Comparison of ENCODE assay signal across 9 mouse cellular contexts in the genomic region with DNA sequence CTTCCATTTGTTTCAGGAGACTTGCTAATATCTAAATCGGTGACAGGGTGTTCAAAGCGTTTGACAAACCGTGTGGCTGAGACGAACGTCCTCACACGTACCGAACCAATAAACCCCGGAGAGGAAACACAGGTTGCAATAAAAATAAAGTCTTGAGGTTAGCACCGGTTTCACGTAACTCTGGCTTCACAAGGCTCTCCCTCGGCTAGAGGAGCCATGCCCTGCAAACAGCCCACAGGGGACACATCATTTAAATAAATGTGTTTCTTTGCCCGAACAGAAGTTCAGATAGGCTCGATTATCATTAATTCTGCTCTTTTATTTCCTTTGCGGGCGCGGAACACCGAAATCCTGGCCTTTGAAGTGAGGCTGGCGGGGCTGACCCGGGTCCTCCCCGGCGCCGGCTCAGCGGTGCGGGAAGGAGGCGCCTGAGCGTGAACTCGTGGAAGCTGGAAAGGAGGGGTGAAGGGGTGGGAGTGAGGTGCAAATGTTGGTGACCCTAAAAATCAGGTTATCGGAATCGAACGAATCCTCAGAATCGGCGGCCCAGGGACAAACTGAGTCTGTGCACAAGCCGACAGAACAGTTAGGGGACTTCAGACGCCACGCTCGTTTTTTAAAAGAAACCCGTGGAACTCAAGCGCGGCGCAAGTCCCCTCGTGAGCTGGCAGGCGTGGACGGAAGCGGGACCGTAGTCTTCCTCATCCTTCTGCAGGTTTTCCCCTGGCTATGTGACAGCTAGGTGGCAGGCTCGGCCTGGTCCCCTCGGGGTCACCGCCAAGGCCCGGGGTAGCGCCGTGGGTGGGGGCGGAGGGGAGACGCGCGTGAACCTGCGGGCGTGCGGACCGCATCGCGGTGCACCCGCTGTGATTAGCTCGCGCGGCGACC. TPM values are rescaled to one million over a fixed set of nuclear protein-coding genes. Genes with fewer than 3 reads are reported as not detected.
DNase-seq lines count a peak whose midpoint lies in the region; ATAC-seq and TF ChIP-seq lines count a peak whose summit lies in the region.
"Had no signal": no experiment of that assay in that cellular context is flagged by ENCODE, and none has a peak within 500 bp of the region (broad histone marks: within the 10 kb centered on the region; RNA-seq: fewer than 3 reads in every experiment).

No protein-coding gene starts in this region.

- under 1% methylated on average over 65 of the region's 66 CpGs for WGBS in embryonic facial prominence, embryonic 14.5 days
- under 1% methylated on average over 66 of the region's 66 CpGs for WGBS in limb, embryonic 13.5 days

- peaks cover 73% of the 10 kb centered on the region for H3K27me3 ChIP-seq in embryonic facial prominence, embryonic 14.5 days (replicated peaks; ENCODE audit: control insufficient read depth, insufficient read depth, low read length)
- H3K27me3 ChIP-seq in limb, embryonic 13.5 days, result peaks cover 81% of the 10 kb centered on the region

- H3K4me1 ChIP-seq in ES-E14 (ENCODE audit: control insufficient read depth in 2 of 2, insufficient read depth in 2 of 2, low read length in 2 of 2, poor library complexity in 1 of 2), result no peaks in the 10 kb centered on the region
- peaks cover 9% of the 10 kb centered on the region; the same call in 1 of the 2 replicates for H3K4me1 ChIP-seq in embryonic facial prominence, embryonic 14.5 days (ENCODE audit: control insufficient read depth, insufficient read depth, low read length)
- peaks cover 39% of the 10 kb centered on the region for H3K4me1 ChIP-seq in limb, embryonic 13.5 days

- DNase-seq in layer of hippocampus, adult 2 months (ENCODE audit: low spot score in 2 of 2), result no peak
- DNase-seq in layer of hippocampus, adult 18-20 months (ENCODE audit: low spot score in 2 of 2), result no peak
- DNase-seq in ES-E14 (ENCODE audit: low read depth, low spot score), result peak; percentile 19
- peak; percentile 27 for DNase-seq in embryonic facial prominence, embryonic 14.5 days (ENCODE audit: low spot score)
- DNase-seq in heart, postnatal 4 days, result peak; percentile 19
- peak; percentile 74 for DNase-seq in neural tube, embryonic 10.5 days (ENCODE audit: extremely low spot score, low spot score)

- in situ Hi-C loops in ES-E14 (cut with MboI; ENCODE audit: low sequenced_read_pairs in 2 of 2, unreplicated experiment in 2 of 2), result no loop called here

- no peak for TF ChIP-seq CTCF in layer of hippocampus, adult 2 months (conservative IDR thresholded peaks at IDR 0.05)

- no peak overlapping the region for H3K27ac ChIP-seq in layer of hippocampus, adult 2 months
- no peak overlapping the region for H3K27ac ChIP-seq in ES-E14 (ENCODE audit: insufficient read depth, low read depth, low read length, poor library complexity, severe bottlenecking)
- H3K27ac ChIP-seq in embryonic facial prominence, embryonic 14.5 days (replicated peaks; ENCODE audit: low read depth, low read length), result no peak overlapping the region
- H3K27ac ChIP-seq in limb, embryonic 13.5 days, result peak overlapping the region; percentile 52; the same call in 1 of the 2 replicates

- no peak for ATAC-seq in embryonic facial prominence, embryonic 14.5 days (ENCODE audit: low read depth)
- ATAC-seq in limb, embryonic 13.5 days (ENCODE audit: low FRiP score, low read depth), result no peak
- no peak for ATAC-seq in erythroid progenitor cell, adult 5-6 weeks (replicated peaks; ENCODE audit: low FRiP score, poor library complexity, severe bottlenecking)
- ATAC-seq: Patski had no signal

- peak overlapping the region; percentile 95 for H3K4me2 ChIP-seq in embryonic facial prominence, embryonic 14.5 days (ENCODE audit: low read depth, low read length)
- peak overlapping the region; percentile 95 for H3K4me2 ChIP-seq in limb, embryonic 13.5 days (replicated peaks)

- peak overlapping the region; percentile 40 for H3K4me3 ChIP-seq in layer of hippocampus, adult 2 months
- H3K4me3 ChIP-seq in ES-E14 (ENCODE audit: insufficient read depth in 1 of 2, low read depth in 1 of 2, low read length in 2 of 2, poor library complexity in 1 of 2, severe bottlenecking in 1 of 2), result peak overlapping the region; percentile 59 to 76
- H3K4me3 ChIP-seq in embryonic facial prominence, embryonic 14.5 days (ENCODE audit: low read depth, low read length), result peak overlapping the region; percentile 56
- peak overlapping the region; percentile 56 for H3K4me3 ChIP-seq in limb, embryonic 13.5 days

- no peaks in the 10 kb centered on the region for H3K9me3 ChIP-seq in ES-E14 (ENCODE audit: control insufficient read depth, insufficient read depth, low read depth, low read length)
- H3K9me3 ChIP-seq in embryonic facial prominence, embryonic 14.5 days (ENCODE audit: control insufficient read depth, low read length), result no peaks in the 10 kb centered on the region
- H3K9me3 ChIP-seq in limb, embryonic 13.5 days, result no peaks in the 10 kb centered on the region

- H3K9ac ChIP-seq in ES-E14 (ENCODE audit: insufficient read depth, low read depth, low read length, poor library complexity, severe bottlenecking), result 0 out of 2 replicates have a peak overlapping the region, but pooled peaks have one; percentile 56
- H3K9ac ChIP-seq in embryonic facial prominence, embryonic 14.5 days (ENCODE audit: low read depth, low read length), result peak overlapping the region; percentile 62
- H3K9ac ChIP-seq in limb, embryonic 13.5 days, result peak overlapping the region; percentile 67

- H3K36me3 ChIP-seq in ES-E14 (ENCODE audit: control insufficient read depth, insufficient read depth, low read length, poor library complexity, severe bottlenecking), result no peaks in the 10 kb centered on the region
- no peaks in the 10 kb centered on the region for H3K36me3 ChIP-seq in embryonic facial prominence, embryonic 14.5 days (ENCODE audit: control insufficient read depth, insufficient read depth, low read length)
- no peaks in the 10 kb centered on the region; the same call in 1 of the 2 replicates for H3K36me3 ChIP-seq in limb, embryonic 13.5 days

TF ChIP-seq in ES-E14, 5 proteins besides CTCF, POLR2A, EP300 and RAD21:
- TF ChIP-seq MAFK (IDR thresholded peaks at IDR 0.05; ENCODE audit: insufficient read depth, low read depth, low read length), result no peak
- no peak for TF ChIP-seq ZNF384 (IDR thresholded peaks at IDR 0.05; ENCODE audit: low read depth, low read length)
- TF ChIP-seq CHD2 (IDR thresholded peaks at IDR 0.05; ENCODE audit: low read depth, low read length), result no peak

RNA-seq across cellular contexts. Expression of a gene that starts 0.5 kb away (rescaled TPM):
- 1 to 10 TPM in 1 of 2 experiments, under 1 TPM in 1; 0.52 to 1.2 TPM for total RNA-seq in layer of hippocampus, adult 2 months (2021)
- 1 to 10 TPM; 1.1 to 1.3 TPM for total RNA-seq in layer of hippocampus, adult 18-20 months (2021)
- total RNA-seq in ES-E14 (2012; rRNA removed), result 0.58 and 0.76 TPM in 2 replicates
- polyA plus RNA-seq in embryonic facial prominence, embryonic 14.5 days (2014; fragmentation: Nextera tagmentation; extraction: Ambion mirVana), result 9.4 and 10.6 TPM in 2 replicates
- total RNA-seq in heart, postnatal 4 days (2021), result 1 to 10 TPM in 1 of 2 experiments, under 1 TPM in 1; 0.99 to 1.2 TPM
- polyA plus RNA-seq in limb, embryonic 13.5 days (2015; fragmentation: Nextera tagmentation; extraction: Ambion mirVana), result 8.0 and 12.8 TPM in 2 replicates
- total RNA-seq in erythroid progenitor cell, adult 5-6 weeks (2015; ENCODE audit: low replicate concordance), result 0.84 TPM in 1 of 2 replicates, not detected in the other
- total RNA-seq in erythroid progenitor cell, adult 5-6 weeks (2017; ENCODE audit: low replicate concordance), result not detected in 2 replicates
- polyA plus RNA-seq: Patski had no signal

Comparison
In these comparisons a context has a peak if more than half of its experiments do, and no peak if none do; other contexts are left out.
1. DNase-seq: peak in ES-E14 (single experiment), embryonic facial prominence, embryonic 14.5 days (single experiment), heart, postnatal 4 days (single experiment) and neural tube, embryonic 10.5 days (single experiment); none in layer of hippocampus, adult 2 months (0 of 2) and layer of hippocampus, adult 18-20 months (0 of 2).
2. Peak in every context shown above with its lines, with median percentiles within 50 percentile points of each other: H3K4me3 ChIP-seq and H3K9ac ChIP-seq.